Mouse (Mus musculus) C2C12 (cell line): ENCODE data around the gene Cdh4.

Experiments
- CEBPB ChIP-seq: IDR thresholded peaks from one replicate; pipeline ENCODE4 v1.6.1; 2011; ENCODE audit warnings: low read depth, mild to moderate bottlenecking, control low read depth, moderate library complexity
- CTCF ChIP-seq: IDR thresholded peaks from one replicate; pipeline ENCODE4 v1.5.1; 2011; ENCODE audit not compliant: control insufficient read depth, insufficient read depth, insufficient read length
- MAX ChIP-seq: IDR thresholded peaks from one replicate; pipeline ENCODE4 v1.6.1; 2011; ENCODE audit warnings: mild to moderate bottlenecking, control low read depth
- MYOD1 ChIP-seq: IDR thresholded peaks from one replicate; pipeline ENCODE4 v1.6.1; 2011; ENCODE audit warnings: low read depth; ENCODE audit not compliant: control insufficient read depth, insufficient read length
- USF1 ChIP-seq: IDR thresholded peaks from one replicate; pipeline ENCODE4 v1.6.1; 2011; ENCODE audit warnings: low read depth, mild to moderate bottlenecking, control low read depth, moderate library complexity

GRCm38 (mm10) chr2:179664171-179664608, 222.0 kb downstream of the Cdh4 start:
- TF ChIP-seq CTCF (no peak), MAX (no peak), USF1 (no peak), CEBPB (no peak), MYOD1 (no peak)
